Mouse (Mus musculus): ENCODE data around the gene Igsf9b. TPM values are rescaled to one million over a fixed set of nuclear protein-coding genes. Genes with fewer than 3 reads are reported as not detected.

The Igsf9b gene
- polyA plus RNA-seq, 1 experiment from 2014 or later = 2.2 TPM

DNA sequence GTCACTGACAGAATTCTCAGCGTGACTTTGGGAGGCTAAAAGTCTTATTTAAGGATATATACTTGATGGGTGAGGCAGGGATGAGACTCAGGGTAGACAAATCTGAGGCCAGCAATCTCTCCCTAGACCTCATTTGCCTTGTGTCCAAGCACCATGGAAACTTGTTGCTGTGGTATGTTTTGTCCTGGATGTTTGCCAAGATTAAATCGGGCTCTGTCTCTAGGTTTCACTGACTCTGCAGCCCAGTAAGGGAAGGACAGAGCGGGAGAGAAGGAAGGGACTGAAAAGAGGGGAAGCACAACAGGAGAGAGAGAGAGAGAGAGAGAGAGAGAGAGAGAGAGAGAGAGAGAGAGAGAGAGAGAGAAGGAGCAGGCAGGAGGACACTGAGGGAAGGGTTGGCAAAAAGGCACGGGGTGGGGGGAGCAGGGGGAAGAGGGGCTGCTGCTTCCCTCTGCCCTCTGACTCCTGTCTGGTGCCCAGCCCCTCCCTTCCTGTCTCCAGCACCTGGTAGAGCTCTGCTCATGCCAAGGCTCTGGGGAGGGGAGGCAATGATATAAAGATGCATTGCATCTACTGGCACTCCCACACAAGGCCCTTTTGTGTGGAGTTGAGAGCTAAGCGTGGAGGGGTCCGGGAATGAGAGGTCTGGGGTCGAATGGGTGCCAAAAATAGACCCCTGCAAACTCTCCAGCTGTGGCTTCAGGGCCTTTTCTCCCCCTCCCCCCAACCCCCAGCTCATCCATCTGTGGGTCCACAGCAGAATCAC lies 9.3 kb upstream of the Igsf9b start:
- peaks cover 4% of the 10 kb centered on the region; the same call in 1 of the 2 replicates for H3K4me1 ChIP-seq (ENCODE audit: insufficient read depth)
- no peaks in the 10 kb centered on the region for H3K27me3 ChIP-seq (ENCODE audit: insufficient read depth, low read length)
- H3K4me3 ChIP-seq (ENCODE audit: low read depth, low read length) = no peak overlapping the region
- no peak for TF ChIP-seq CTCF (IDR thresholded peaks at IDR 0.05; ENCODE audit: low read depth)
- H3K27ac ChIP-seq (ENCODE audit: low read depth) = no peak overlapping the region
- DNase-seq (peak; percentile 69), ATAC-seq (ENCODE audit: insufficient read depth) (peak; percentile 45; the same call in 1 of the 2 replicates)
- no peak overlapping the region for H3K4me2 ChIP-seq
- 31% methylated on average over 7 of the region's 7 CpGs for WGBS
- H3K9me3 ChIP-seq (ENCODE audit: low read depth, low read length) = no peaks in the 10 kb centered on the region
- H3K9ac ChIP-seq = no peak overlapping the region
- H3K36me3 ChIP-seq (ENCODE audit: insufficient read depth) = no peaks in the 10 kb centered on the region

- H3K4me1 ChIP-seq (ENCODE audit: insufficient read depth) = peaks cover 2% of the 10 kb centered on the region; the same call in 1 of the 2 replicates
- no peak for TF ChIP-seq CTCF (IDR thresholded peaks at IDR 0.05; ENCODE audit: low read depth)
- no peaks in the 10 kb centered on the region for H3K9me3 ChIP-seq (ENCODE audit: low read depth, low read length)
- H3K36me3 ChIP-seq (ENCODE audit: insufficient read depth) = no peaks in the 10 kb centered on the region
- no peak overlapping the region for H3K4me2 ChIP-seq
- no peak overlapping the region for H3K4me3 ChIP-seq (ENCODE audit: low read depth, low read length)
- 66% methylated on average over 4 of the region's 4 CpGs for WGBS
- no peak for DNase-seq
- ATAC-seq (ENCODE audit: insufficient read depth) = no peak
- H3K27me3 ChIP-seq (ENCODE audit: insufficient read depth, low read length) = peaks cover 8% of the 10 kb centered on the region
- no peak overlapping the region for H3K9ac ChIP-seq
- no peak overlapping the region for H3K27ac ChIP-seq (ENCODE audit: low read depth)
Measured at GRCm38 (mm10) chr9:27294380-27294779, 4.6 kb upstream of the Igsf9b start.

- Histone ChIP-seq H3K27ac (ENCODE audit: low read depth) (no peak overlapping the region), H3K27me3 (ENCODE audit: insufficient read depth, low read length) (peaks cover 27% of the 10 kb centered on the region), H3K4me1 (ENCODE audit: insufficient read depth) (peaks cover 2% of the 10 kb centered on the region; the same call in 1 of the 2 replicates), H3K9ac (peak overlapping the region; percentile 38), H3K4me3 (ENCODE audit: low read depth, low read length) (peak overlapping the region; percentile 59), H3K9me3 (ENCODE audit: low read depth, low read length) (no peaks in the 10 kb centered on the region), H3K4me2 (peak overlapping the region; percentile 79), H3K36me3 (ENCODE audit: insufficient read depth) (no peaks in the 10 kb centered on the region)
- no peak for TF ChIP-seq CTCF (IDR thresholded peaks at IDR 0.05; ENCODE audit: low read depth)
- under 1% methylated on average over 68 of the region's 68 CpGs for WGBS
- ATAC-seq (ENCODE audit: insufficient read depth) (peak; percentile 20; the same call in 1 of the 2 replicates), DNase-seq (peak; percentile 15)
Measured at GRCm38 (mm10) chr9:27299286-27300187, 533 bp downstream of the Igsf9b start.

DNA sequence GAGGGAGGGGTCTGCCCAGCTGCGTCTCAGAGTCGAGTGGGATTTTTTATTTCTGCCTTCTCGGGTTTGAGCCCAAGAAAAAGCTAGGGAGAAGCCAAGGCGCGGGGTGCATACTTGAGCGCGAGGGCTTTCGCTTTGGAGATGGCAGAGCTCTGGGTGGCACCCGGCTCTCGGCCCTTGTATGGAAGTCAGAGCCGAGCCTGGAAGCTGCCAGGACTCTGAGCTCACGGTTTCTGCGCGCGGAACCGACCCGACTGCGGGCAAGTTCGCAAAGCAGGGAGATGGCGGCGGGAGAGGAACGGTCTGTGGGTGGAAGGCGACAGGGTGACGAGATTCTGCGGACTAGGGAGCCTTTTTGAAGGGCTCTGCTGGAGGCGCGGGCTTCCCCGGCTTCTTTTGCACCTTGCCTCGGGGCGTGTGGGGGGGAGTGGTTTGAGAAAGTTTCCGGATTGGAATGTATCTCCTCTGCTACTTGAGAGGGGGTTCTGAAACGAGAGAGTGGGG lies 1.2 kb downstream of the Igsf9b start:
- Histone ChIP-seq H3K4me2 (peak overlapping the region; percentile 79), H3K9ac (peak overlapping the region; percentile 38), H3K4me1 (ENCODE audit: insufficient read depth) (peaks cover 2% of the 10 kb centered on the region; the same call in 1 of the 2 replicates), H3K27ac (ENCODE audit: low read depth) (no peak overlapping the region), H3K9me3 (ENCODE audit: low read depth, low read length) (no peaks in the 10 kb centered on the region), H3K4me3 (ENCODE audit: low read depth, low read length) (peak overlapping the region; percentile 59), H3K27me3 (ENCODE audit: insufficient read depth, low read length) (peaks cover 27% of the 10 kb centered on the region), H3K36me3 (ENCODE audit: insufficient read depth) (no peaks in the 10 kb centered on the region)
- DNase-seq (peak; percentile 46), ATAC-seq (ENCODE audit: insufficient read depth) (no peak)
- TF ChIP-seq CTCF (IDR thresholded peaks at IDR 0.05; ENCODE audit: low read depth) = no peak
- WGBS = under 1% methylated on average over 32 of the region's 32 CpGs

DNA sequence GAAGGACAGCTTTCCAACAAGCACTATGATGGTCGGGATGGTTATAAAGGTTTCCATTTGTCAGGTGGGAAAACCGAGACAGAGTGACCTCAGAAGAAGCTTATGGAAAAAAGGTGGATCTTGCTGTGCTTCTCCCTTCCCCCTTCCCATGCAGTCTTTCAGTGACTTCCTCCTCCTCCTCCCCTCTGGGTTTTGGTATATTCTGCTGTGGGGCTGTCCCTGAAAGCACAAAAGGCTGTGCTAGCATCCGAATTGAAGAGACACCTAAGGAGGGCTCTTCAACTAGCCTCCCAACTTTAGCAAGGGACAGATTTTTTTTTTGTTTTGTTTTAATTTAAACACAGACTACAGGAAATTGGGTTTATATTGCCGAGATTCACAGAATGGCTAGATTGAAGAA lies 1.7 kb downstream of the Igsf9b start:
- ATAC-seq (ENCODE audit: insufficient read depth) = no peak
- Histone ChIP-seq H3K27ac (ENCODE audit: low read depth) (no peak overlapping the region), H3K4me3 (ENCODE audit: low read depth, low read length) (peak overlapping the region; percentile 59), H3K36me3 (ENCODE audit: insufficient read depth) (no peaks in the 10 kb centered on the region), H3K4me1 (ENCODE audit: insufficient read depth) (peaks cover 2% of the 10 kb centered on the region; the same call in 1 of the 2 replicates), H3K9ac (no peak overlapping the region), H3K27me3 (ENCODE audit: insufficient read depth, low read length) (peaks cover 27% of the 10 kb centered on the region), H3K4me2 (peak overlapping the region; percentile 79), H3K9me3 (ENCODE audit: low read depth, low read length) (no peaks in the 10 kb centered on the region)
- no peak for TF ChIP-seq CTCF (IDR thresholded peaks at IDR 0.05; ENCODE audit: low read depth)
- 11% methylated on average over 4 of the region's 4 CpGs for WGBS
- DNase-seq = no peak

- WGBS = 43% methylated on average over 5 of the region's 5 CpGs
- no peaks in the 10 kb centered on the region for H3K9me3 ChIP-seq (ENCODE audit: low read depth, low read length)
- peak; percentile 8 for DNase-seq
- H3K9ac ChIP-seq = no peak overlapping the region
- no peak for TF ChIP-seq CTCF (IDR thresholded peaks at IDR 0.05; ENCODE audit: low read depth)
- no peak overlapping the region for H3K4me3 ChIP-seq (ENCODE audit: low read depth, low read length)
- peaks cover 2% of the 10 kb centered on the region; the same call in 1 of the 2 replicates for H3K4me1 ChIP-seq (ENCODE audit: insufficient read depth)
- H3K27me3 ChIP-seq (ENCODE audit: insufficient read depth, low read length) = peaks cover 27% of the 10 kb centered on the region
- no peaks in the 10 kb centered on the region for H3K36me3 ChIP-seq (ENCODE audit: insufficient read depth)
- ATAC-seq (ENCODE audit: insufficient read depth) = no peak
- H3K27ac ChIP-seq (ENCODE audit: low read depth) = no peak overlapping the region
- H3K4me2 ChIP-seq = no peak overlapping the region
Measured at GRCm38 (mm10) chr9:27301486-27301885, 2.5 kb downstream of the Igsf9b start.
